Mouse (Mus musculus) layer of hippocampus, postnatal 10 days (tissue): ENCODE measurements at regions not wholly inside any gene's neighbourhood (a gene's known extent, or its start where the extent isn't known, plus 50 kb on each side); places are given as distances from the start of the nearest gene placed in this dataset.

Source experiments
- DNase-seq, 2 experiments: peaks; one replicate each; pipeline ENCODE4 v3.0.0; 2021; ENCODE audit warnings: low spot score in 2 of 2

GRCm38 (mm10) chr2:137608506-137608905, 492.1 kb upstream of the Jag1 start:
- no peak for DNase-seq

- no peak for DNase-seq
These were observed 481.7 kb upstream of the Jag1 start for GRCm38 (mm10) chr2:137598136-137598535.

GRCm38 (mm10) chr2:137594509-137594908, 478.1 kb upstream of the Jag1 start:
- DNase-seq = no peak

- DNase-seq = no peak
These were observed 475.1 kb upstream of the Jag1 start for GRCm38 (mm10) chr2:137591551-137591950.

GRCm38 (mm10) chr2:137581491-137581890, 465.0 kb upstream of the Jag1 start:
- no peak for DNase-seq

GRCm38 (mm10) chr2:137575750-137576149, 459.3 kb upstream of the Jag1 start:
- no peak for DNase-seq

GRCm38 (mm10) chr2:137574845-137575449, 458.5 kb upstream of the Jag1 start:
- DNase-seq = no peak

GRCm38 (mm10) chr2:137571146-137571545, 454.7 kb upstream of the Jag1 start:
- DNase-seq = no peak

- no peak for DNase-seq
These were observed 450.2 kb upstream of the Jag1 start for GRCm38 (mm10) chr2:137566619-137567018.

- DNase-seq = no peak
These were observed 447.7 kb upstream of the Jag1 start for GRCm38 (mm10) chr2:137564064-137564624.

GRCm38 (mm10) chr2:137560366-137560765, 443.9 kb upstream of the Jag1 start:
- no peak for DNase-seq

- DNase-seq = no peak
These were observed 437.4 kb upstream of the Jag1 start for GRCm38 (mm10) chr2:137553871-137554270.

- DNase-seq = no peak
These were observed 420.1 kb upstream of the Jag1 start for GRCm38 (mm10) chr2:137536581-137536980.

GRCm38 (mm10) chr2:137516271-137516670, 399.8 kb upstream of the Jag1 start:
- DNase-seq = no peak

- DNase-seq = no peak
These were observed 398.6 kb upstream of the Jag1 start for GRCm38 (mm10) chr2:137515043-137515442.

- DNase-seq = no peak
These were observed 397.6 kb upstream of the Jag1 start for GRCm38 (mm10) chr2:137513895-137514506.

- no peak for DNase-seq
These were observed 394.3 kb upstream of the Jag1 start for GRCm38 (mm10) chr2:137510671-137511235.

- no peak for DNase-seq
These were observed 384.8 kb upstream of the Jag1 start for GRCm38 (mm10) chr2:137501236-137501635.

GRCm38 (mm10) chr2:137497616-137498015, 381.2 kb upstream of the Jag1 start:
- DNase-seq = no peak

- DNase-seq = no peak
These were observed 377.2 kb upstream of the Jag1 start for GRCm38 (mm10) chr2:137493600-137493999.

- no peak for DNase-seq
These were observed 372.8 kb upstream of the Jag1 start for GRCm38 (mm10) chr2:137489181-137489682.

GRCm38 (mm10) chr2:137468769-137469168, 352.3 kb upstream of the Jag1 start:
- no peak for DNase-seq
